Mouse (Mus musculus): ENCODE results near the gene Calhm1.
"Not testable (repeated sequence)": the region's sequence is repeated elsewhere in the genome, so short reads cannot be mapped to it uniquely, and the experiment has no call there.

The Calhm1 gene

GRCm38 (mm10) chr19:47152062-47152369 lies 8.0 kb upstream of the Calhm1 start:
- DNase-seq = no peak

GRCm38 (mm10) chr19:47151332-47152061 lies 7.4 kb upstream of the Calhm1 start:
- peak in 1 of 2 experiments; percentile 19 for DNase-seq

GRCm38 (mm10) chr19:47149854-47150253 lies 5.8 kb upstream of the Calhm1 start:
- DNase-seq = no peak

- no peak for DNase-seq
These were observed 4.3 kb upstream of the Calhm1 start for GRCm38 (mm10) chr19:47148267-47148847.

- DNase-seq = no peak
These were observed 1.6 kb downstream of the Calhm1 start for GRCm38 (mm10) chr19:47142438-47142837.

- DNase-seq = not testable (repeated sequence)
These were observed 4.4 kb downstream of the Calhm1 start for GRCm38 (mm10) chr19:47139611-47140010.

GRCm38 (mm10) chr19:47137771-47138421 lies 6.2 kb downstream of the Calhm1 start, which contains the start of gene Calhm2:
TSS of gene Calhm2 (minus strand) at chr19:47138294.
- peak; percentile 51 to 72 for DNase-seq

- DNase-seq = peak; percentile 58 to 69
These were observed 6.9 kb downstream of the Calhm1 start for GRCm38 (mm10) chr19:47137051-47137581.

- no peak for DNase-seq
These were observed 7.9 kb downstream of the Calhm1 start for GRCm38 (mm10) chr19:47136170-47136569.

- DNase-seq = no peak
These were observed 8.5 kb downstream of the Calhm1 start for GRCm38 (mm10) chr19:47135568-47135967.

- DNase-seq = no peak
These were observed 10.9 kb downstream of the Calhm1 start for GRCm38 (mm10) chr19:47133161-47133560.

- DNase-seq = no peak
These were observed 13.4 kb downstream of the Calhm1 start for GRCm38 (mm10) chr19:47130551-47131125.

- DNase-seq = no peak
These were observed 15.2 kb downstream of the Calhm1 start for GRCm38 (mm10) chr19:47128835-47129234.

GRCm38 (mm10) chr19:47128164-47128563 lies 15.9 kb downstream of the Calhm1 start:
- DNase-seq = no peak

- DNase-seq = peak in 1 of 2 experiments; percentile 69
These were observed 21.3 kb downstream of the Calhm1 start for GRCm38 (mm10) chr19:47122802-47123201.

- DNase-seq = peak; percentile 18 to 43
These were observed 23.0 kb downstream of the Calhm1 start for GRCm38 (mm10) chr19:47121054-47121453.

GRCm38 (mm10) chr19:47118634-47119033 lies 25.4 kb downstream of the Calhm1 start:
- no peak for DNase-seq

GRCm38 (mm10) chr19:47104641-47105271 lies 39.3 kb downstream of the Calhm1 start:
- no peak for DNase-seq

- DNase-seq = no peak
These were observed 43.0 kb downstream of the Calhm1 start for GRCm38 (mm10) chr19:47101080-47101479.
